Mouse (Mus musculus): ENCODE measurements around the gene Lpcat3. TPM values are rescaled to one million over a fixed set of nuclear protein-coding genes. Genes with fewer than 3 reads are reported as not detected.

Gene Lpcat3
- total RNA-seq, 1 experiment from 2014 or later = 82.3 TPM

GRCm38 (mm10) chr6:124706061-124706627 is 43.3 kb downstream of the Lpcat3 start:
- DNase-seq = no peak

DNA sequence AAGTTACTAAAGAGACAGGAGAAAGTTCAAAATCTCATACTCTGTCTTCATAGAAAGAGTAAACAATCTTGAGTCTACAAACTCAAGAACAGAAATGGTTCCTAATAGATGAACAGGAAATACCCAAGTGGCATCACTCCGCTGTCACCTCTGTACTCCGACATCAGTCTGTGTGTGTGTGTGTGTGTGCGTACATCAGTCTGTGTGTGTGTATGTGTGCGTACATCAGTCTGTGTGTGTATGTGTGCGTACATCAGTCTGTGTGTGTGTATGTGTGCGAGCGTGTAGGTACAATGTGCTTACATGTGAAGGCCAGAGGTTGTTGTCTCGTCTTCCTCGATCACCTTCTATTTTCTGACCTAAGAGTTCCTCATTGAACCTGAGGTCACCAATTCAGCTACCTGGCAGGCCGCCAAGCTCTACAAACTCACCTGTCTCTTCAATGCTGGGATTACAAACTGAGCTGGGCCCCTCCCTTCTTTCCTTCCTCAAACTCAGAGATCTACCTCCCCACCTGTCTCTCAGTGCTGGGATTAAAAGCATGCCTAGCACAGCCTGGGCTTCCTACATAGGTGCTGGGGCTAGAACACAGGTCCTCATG is 45.6 kb downstream of the Lpcat3 start:
- DNase-seq = no peak

GRCm38 (mm10) chr6:124711824-124712782 is 49.3 kb downstream of the Lpcat3 start, which contains the start of the genes Emg1 and Phb2:
Gene Emg1 (minus strand): TSS chr6:124712178.
Gene Phb2 (plus strand): TSS chr6:124712336.
- DNase-seq = peak; percentile 99

- DNase-seq = no peak
Measured at GRCm38 (mm10) chr6:124712918-124713317, 50.1 kb downstream of the Lpcat3 start.

DNA sequence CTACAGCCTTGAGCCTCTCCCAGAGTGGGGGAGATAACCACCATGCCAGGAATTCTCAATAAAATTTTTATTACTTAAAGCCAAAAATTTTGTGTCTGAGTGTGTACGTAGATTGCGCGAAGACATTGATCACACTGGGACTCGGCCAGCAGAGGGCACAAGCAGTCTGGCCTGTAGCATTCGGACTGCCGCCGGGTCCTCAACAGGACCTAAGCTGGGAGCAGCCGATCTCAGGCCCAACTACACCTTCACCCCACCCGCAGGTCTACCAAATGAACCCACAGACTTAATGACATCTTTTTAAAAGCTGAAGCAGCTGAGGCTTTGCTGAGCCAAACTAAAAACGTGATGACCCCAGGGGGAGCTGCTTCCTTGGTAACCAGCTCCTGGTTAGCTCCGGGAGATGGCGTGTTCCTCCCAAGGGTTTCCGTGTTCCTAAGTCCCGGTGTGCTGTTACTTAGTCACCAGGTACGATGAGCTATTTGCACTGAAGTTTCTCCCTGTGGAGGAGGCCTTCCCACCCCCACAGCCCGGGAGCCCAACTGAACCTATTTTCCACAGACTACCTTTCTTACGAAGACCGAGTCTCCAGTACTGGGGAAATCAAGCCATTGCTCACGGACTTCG is 54.1 kb downstream of the Lpcat3 start:
- DNase-seq = peak; percentile 71

DNA sequence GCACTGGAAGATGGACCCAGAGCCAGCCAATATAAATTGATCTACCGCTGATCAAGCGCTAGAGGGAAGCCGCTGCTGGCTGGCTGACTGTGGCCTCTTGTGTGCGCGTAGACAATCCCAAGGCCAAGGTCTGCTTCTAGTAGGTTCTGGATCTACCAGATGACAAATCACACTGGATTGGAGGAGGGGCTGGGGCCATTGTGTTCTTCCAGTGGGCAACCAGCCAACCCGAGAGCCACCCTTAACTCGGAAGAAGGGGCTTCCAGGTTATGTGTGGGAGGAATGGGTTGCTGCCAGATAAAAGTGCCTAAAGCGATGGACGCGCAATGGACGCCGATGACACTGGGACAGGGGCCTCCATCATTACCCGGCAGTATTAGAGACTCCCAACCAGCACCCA is 55.1 kb downstream of the Lpcat3 start:
- DNase-seq = peak; percentile 57

- DNase-seq = no peak
Measured at GRCm38 (mm10) chr6:124718703-124719102, 55.9 kb downstream of the Lpcat3 start.

GRCm38 (mm10) chr6:124719354-124719978 is 56.6 kb downstream of the Lpcat3 start:
- no peak for DNase-seq

- no peak for DNase-seq
Measured at GRCm38 (mm10) chr6:124720904-124721303, 58.1 kb downstream of the Lpcat3 start.

DNA sequence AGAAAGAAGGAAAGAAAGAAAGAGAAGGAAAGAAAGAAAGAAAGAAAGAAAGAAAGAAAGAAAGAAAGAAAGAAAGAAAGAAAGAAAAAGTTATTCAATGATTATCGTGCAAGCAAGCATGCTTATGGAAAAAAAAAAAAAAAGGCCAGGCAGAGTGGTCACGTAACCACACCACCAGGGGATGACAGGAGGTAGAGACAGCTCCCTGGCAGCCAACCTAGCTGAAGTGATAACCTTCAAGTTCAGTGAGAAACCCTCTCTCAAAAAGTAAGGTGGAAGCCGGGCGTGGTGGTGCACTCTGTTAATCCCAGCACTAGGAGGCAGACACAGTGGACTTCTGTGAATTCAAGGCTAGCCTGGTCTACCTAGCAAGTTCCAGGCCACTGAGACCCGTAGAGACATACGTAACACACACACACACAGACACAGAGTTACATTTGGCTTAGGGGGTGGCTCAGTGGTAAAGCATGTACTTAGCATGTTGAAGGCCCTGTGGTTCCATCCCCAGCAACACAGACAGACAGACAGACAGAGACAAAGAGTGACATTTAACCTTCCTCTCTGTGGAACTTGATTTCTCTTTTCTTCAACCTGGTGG is 60.1 kb downstream of the Lpcat3 start:
- DNase-seq = no peak

DNA sequence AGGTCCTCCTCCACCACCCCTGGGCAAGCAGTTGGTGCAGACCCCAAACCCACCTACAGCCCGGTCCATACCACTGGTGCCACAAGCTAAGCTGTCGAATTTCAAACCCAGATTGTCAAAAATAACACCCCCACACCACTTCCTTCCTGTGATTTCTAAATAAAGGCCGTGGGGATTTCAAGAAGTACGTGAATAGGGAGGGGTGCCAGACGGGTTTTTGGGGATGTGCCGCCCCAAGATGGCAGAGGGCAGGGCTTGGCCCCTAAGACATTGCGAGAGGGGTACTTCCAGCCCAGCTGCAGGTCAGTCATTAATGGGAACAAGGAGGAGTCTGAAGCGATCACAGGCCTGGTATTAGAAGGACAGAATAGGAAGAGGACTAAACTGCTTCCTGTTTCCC is 60.7 kb downstream of the Lpcat3 start:
- no peak for DNase-seq

DNA sequence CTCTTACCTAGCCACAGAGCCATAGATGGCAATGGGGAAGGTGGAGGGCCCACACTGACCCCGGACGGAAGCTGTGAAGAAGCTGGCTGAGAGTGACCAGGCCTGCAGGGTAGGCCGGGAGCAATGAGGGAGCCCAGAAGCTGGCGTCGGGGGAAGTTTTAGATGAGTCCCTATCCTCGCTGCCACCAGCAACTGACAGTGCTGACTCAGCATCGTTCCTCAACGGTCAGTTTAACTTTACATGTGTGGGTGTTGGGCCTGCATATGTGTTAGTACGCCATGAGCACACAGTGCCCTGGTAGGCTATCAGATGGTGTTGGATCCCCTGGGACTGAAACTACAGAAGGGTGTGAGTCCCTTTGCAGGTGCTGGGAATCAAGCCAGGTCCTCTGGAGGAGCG is 61.6 kb downstream of the Lpcat3 start:
- no peak for DNase-seq

DNA sequence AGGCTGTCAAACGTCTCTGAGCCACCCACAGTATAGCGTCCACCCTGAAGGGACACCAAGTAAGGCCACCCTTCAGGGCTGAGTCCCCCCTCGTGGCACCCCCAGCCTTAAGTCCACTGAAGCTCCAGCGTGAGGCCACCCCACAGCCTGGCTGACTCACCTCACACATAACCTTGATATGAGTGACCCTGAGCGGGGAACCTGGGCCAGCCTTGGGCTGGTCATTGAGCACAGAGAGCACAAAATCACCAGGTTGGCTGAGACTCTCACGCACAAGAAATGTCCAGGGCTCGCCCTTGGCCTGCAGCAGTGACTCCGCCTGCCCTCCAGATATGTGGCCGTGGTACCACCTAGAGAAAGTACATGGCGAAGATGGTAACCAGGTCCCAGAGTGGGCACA is 65.8 kb downstream of the Lpcat3 start:
- DNase-seq = peak; percentile 75

- DNase-seq = no peak
Measured at GRCm38 (mm10) chr6:124729850-124730705, 67.3 kb downstream of the Lpcat3 start.

- DNase-seq = no peak
Measured at GRCm38 (mm10) chr6:124731038-124731437, 68.2 kb downstream of the Lpcat3 start.

- peak; percentile 50 for DNase-seq
Measured at GRCm38 (mm10) chr6:124732476-124733370, 69.9 kb downstream of the Lpcat3 start.

- no peak for DNase-seq
Measured at GRCm38 (mm10) chr6:124734417-124734816, 71.6 kb downstream of the Lpcat3 start.

DNA sequence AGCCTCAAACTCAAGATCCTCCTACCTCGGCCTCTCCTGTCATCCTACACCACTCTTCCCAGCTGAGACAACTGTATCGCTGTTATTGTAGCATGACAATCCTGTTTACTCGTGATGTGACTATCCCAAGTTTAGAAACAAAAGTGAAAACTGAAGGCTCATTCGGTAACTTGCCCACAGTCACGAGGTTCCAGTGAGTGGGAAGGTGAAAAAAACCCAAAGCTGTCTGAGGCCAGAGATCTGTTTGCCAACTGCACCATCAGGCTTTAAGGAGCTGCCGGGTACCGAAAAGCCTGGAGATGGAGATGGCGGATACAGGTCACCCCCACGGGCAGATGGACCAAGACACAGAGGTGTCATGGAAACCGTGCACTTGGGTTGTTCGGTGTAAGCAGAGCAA is 74.2 kb downstream of the Lpcat3 start:
- no peak for DNase-seq

DNA sequence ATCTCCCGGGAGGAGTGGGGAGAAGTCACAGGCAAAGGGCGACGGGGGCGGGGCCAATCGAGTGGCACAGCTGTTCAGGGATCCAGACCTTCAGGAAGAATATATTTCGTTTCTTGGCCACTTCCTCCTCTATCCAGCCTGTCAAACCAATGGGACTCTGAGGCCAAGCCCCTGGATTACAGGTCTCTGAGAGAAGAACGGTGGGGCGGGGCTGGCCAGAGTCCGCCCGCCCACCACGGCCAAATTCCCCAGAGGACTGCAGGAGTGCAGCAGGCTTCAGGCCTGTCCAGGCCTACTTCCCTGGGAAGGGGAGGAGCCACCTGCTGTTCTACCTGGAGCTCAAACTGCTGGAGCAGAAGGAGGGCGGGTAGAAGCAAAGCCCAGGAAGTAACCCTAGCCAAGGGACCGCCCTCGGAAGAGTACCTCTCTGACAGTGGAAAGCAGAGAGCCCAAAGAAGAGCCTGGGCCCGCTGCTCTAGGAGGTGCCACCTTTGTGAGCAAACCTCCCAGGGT is 75.7 kb downstream of the Lpcat3 start, which contains the start of gene Ptpn6:
Gene Ptpn6, minus strand, starts transcription at position 204 of the 513 bp plus-strand sequence.
- DNase-seq = no peak
